Mouse (Mus musculus): ENCODE measurements around the gene Kctd14. TPM values are rescaled to one million over a fixed set of nuclear protein-coding genes. Genes with fewer than 3 reads are reported as not detected.

The Kctd14 gene
- not detected for polyA plus RNA-seq (2017; shearing (Covaris generic))

DNA sequence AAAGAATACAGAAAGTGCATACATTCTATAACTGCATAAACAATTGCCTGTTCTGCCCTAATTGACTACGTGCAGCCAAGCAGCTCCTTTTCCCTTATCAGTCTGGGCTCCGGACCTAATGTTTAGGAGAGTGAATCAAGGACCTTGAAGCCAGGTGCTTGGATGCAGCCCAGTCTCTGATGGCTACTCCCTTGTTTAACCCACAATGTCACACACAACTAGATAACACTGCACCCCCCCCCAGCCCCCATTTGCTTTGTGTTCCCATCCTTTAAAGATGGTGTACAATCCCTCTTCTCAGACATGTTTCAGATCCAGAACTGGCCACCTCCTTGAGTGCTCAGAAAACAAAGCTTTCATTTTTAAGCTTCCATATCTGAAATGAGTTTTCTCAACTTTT, at the start of gene Kctd14:
Gene Kctd14, plus strand, starts transcription at position 301 of the 400 bp plus-strand sequence.

DNA sequence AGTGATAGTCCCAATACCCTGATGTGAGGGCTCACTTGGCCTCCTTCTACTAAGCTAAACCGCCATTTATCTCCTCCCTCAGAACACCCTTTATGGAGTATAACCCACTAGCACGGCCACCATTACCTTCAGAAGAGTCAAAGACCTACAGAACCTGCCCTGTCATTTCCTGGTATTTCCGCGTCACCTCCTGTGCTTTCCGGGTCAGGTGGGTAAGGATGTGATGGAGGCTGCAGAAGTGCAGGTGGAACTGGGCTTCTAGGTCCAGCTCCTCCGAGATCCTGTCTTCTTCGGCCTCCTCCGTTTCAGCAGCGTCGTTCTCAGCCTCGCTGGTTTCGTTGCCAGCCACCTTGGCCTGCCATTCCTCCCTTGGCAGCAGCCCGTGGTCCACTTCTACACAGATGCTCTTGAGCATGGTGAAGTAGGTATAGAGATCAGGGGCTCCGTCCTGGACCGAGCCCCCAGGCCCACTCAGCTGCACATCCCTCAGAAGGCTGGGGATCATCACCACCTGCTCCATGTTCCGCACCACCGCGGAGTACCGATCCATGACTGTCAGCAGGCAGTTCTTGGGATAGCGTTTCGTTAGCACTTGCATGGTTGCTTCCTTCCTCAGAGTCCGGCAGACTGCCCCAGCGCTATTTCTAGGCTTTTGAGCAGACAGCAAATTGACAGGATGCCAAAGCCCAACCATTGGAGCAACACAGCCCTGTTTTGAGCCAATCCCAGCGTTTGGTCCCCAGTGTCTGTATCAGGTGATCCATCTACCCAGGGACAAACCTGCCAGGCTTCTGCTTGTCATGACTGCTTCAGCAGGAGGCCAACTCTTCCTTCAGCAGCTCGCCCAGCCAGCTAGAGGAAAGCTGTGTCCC, 34.0 kb upstream of the Kctd14 start, which contains the start of gene Thrsp:
Gene Thrsp, minus strand, starts transcription at position 825 of the 872 bp plus-strand sequence.

DNA sequence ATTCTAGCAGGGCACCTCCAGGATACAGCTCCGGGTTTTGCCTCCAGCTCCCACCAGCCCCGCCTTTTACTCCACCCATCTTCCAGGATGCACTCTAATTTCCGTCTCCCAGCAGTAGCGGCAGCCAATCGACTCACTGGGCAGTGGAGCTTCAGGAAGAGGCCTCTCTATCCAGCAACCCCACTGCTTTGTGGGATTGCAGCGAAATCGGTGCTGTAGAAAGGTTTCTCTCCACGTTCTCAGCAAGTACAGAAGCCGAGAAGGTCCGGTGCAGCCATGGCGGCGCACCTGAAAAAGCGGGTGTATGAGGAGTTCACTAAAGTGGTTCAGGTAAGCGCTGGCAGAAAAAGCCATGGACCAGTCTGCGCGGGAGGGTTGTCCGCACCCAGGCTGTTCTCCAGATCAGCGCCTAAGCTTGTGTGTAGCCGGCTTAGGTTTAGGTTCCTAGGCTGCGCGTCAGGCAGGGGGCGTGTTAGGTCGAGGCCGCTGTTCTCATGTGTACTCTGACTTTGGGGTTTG, 29.8 kb downstream of the Kctd14 start, which contains the start of gene Ints4:
Gene Ints4, plus strand, starts transcription at position 136 of the 519 bp plus-strand sequence.

Other genes with a start within 250 kb of the Kctd14 start
- gene Usp35, start 119.3 kb upstream of the Kctd14 start, polyA plus RNA-seq (2017; shearing (Covaris generic)): 0.92 TPM
- gene Kctd21, start 119.0 kb upstream of the Kctd14 start, polyA plus RNA-seq (2017; shearing (Covaris generic)): 2.4 TPM
- 19.7 TPM for gene Alg8, start 79.7 kb upstream of the Kctd14 start, polyA plus RNA-seq (2017; shearing (Covaris generic))
- 194 TPM for gene Ndufc2, start 51.3 kb upstream of the Kctd14 start, polyA plus RNA-seq (2017; shearing (Covaris generic))
- gene Thrsp, start 33.6 kb upstream of the Kctd14 start, polyA plus RNA-seq (2017; shearing (Covaris generic)): not detected
- 60.9 TPM for gene Ints4, start 29.6 kb downstream of the Kctd14 start, polyA plus RNA-seq (2017; shearing (Covaris generic))
- 55.8 TPM for gene Aamdc, start 128.2 kb downstream of the Kctd14 start, polyA plus RNA-seq (2017; shearing (Covaris generic))
- 17.9 TPM for gene Rsf1, start 128.6 kb downstream of the Kctd14 start, polyA plus RNA-seq (2017; shearing (Covaris generic))
- 157 TPM for gene Clns1a, start 245.3 kb downstream of the Kctd14 start, polyA plus RNA-seq (2017; shearing (Covaris generic))

All from CD4-positive, CD25-positive, alpha-beta regulatory T cell, adult 9 weeks (primary cell).